Mouse (Mus musculus): ENCODE measurements around the gene Wnk2. TPM values are rescaled to one million over a fixed set of nuclear protein-coding genes. Genes with fewer than 3 reads are reported as not detected.

The Wnk2 gene
- total RNA-seq (2021): 10 to 100 TPM; 66.7 to 79.4 TPM
- 28.7 and 30.9 TPM in 2 replicates for polyA plus RNA-seq (2012; rRNA removed)
- long read RNA-seq, full-length matches to known transcripts: 1 of 29 reads
- long read RNA-seq, partial matches to known transcripts: 20 of 29 reads
- long read RNA-seq, other reads (novel, unspliced or antisense): 8 of 29 reads

DNA sequence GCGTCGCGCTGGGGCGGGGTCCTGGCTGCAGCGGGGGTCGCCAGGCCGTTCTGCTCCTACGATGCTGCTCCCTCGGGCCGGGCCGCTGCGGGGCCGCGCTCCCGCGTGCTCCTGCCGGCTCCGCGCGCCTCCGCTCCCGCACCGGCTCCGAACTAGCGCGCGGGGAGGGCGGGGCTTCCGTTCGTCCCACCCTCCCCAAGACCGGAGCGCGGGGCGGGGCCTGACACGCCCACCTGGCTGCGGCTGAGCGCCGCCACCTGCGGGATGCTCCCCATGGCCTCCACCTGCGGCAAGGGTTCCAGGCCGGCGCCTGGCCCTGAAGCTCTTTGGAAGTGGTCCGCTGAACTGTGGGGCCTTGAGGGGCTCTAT lies at the start of gene Wnk2:
Gene Wnk2, minus strand, starts transcription at position 157 of the 369 bp plus-strand sequence.
- H3K4me1 ChIP-seq (ENCODE audit: control insufficient read depth, insufficient read depth, low read length): no peaks in the 10 kb centered on the region; the same call in 1 of the 2 replicates
- H3K9ac ChIP-seq (ENCODE audit: low read depth, low read length): peak within 1 kb of the TSS; percentile 88
- H3K79me2 ChIP-seq (replicated peaks; ENCODE audit: control insufficient read depth, insufficient read depth, low read length): no peaks in the 10 kb centered on the region
- intact Hi-C loops (cut with DNase I): loop anchor here (2.0 kb wide), 1 partner anchor 17 kb away; no protein-coding TSS in a partner anchor
- peaks cover 7% of the 10 kb centered on the region for H3K27me3 ChIP-seq (ENCODE audit: control insufficient read depth, insufficient read depth, low read length)
- H3K4me3 ChIP-seq: peak within 1 kb of the TSS; percentile 67
- peak; percentile 81 for DNase-seq
- no peaks in the 10 kb centered on the region for H3K36me3 ChIP-seq (ENCODE audit: control insufficient read depth, insufficient read depth, low read length)
- under 1% methylated on average over 42 of the region's 43 CpGs for WGBS
- peak within 1 kb of the TSS; percentile 78 for H3K27ac ChIP-seq
- TF ChIP-seq CTCF (IDR thresholded peaks at IDR 0.05): peak; percentile 11; the same call in 1 of the 2 replicates
- no peak for TF ChIP-seq POLR2A (IDR thresholded peaks at IDR 0.05; ENCODE audit: insufficient read depth, low read depth, low read length)
- no peak for TF ChIP-seq EP300 (IDR thresholded peaks at IDR 0.05; ENCODE audit: insufficient read depth, low read depth, low read length)

DNA sequence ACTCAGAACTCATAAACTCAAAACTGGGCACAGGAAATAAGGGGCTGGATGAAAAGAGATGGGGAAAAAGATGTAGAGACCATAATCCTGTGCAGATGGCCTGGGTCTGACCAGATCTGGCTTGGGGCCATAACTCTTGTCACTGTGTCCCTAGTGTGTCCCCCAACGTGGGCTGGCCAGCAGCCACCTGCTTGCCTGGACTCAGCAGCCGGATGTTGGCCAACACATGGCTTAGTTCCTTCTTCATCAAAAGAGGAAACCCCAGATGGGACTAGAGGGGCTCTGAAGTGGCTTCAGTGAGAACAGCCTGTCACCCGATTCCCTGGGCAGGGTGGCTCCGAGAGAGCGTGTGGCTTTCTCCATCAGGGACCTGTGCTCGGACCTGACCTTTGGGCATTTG lies 49.0 kb upstream of the Wnk2 start:
- H3K27me3 ChIP-seq (ENCODE audit: control insufficient read depth, insufficient read depth, low read length): no peaks in the 10 kb centered on the region
- H3K79me2 ChIP-seq (replicated peaks; ENCODE audit: control insufficient read depth, insufficient read depth, low read length): no peaks in the 10 kb centered on the region
- WGBS: 52% methylated on average over 6 of the region's 6 CpGs
- intact Hi-C loops (cut with DNase I): no loop called here
- no peak overlapping the region for H3K4me3 ChIP-seq
- H3K27ac ChIP-seq: no peak overlapping the region
- no peak overlapping the region for H3K9ac ChIP-seq (ENCODE audit: low read depth, low read length)
- peaks cover 2% of the 10 kb centered on the region; the same call in 1 of the 2 replicates for H3K36me3 ChIP-seq (ENCODE audit: control insufficient read depth, insufficient read depth, low read length)
- H3K4me1 ChIP-seq (ENCODE audit: control insufficient read depth, insufficient read depth, low read length): peaks cover 6% of the 10 kb centered on the region
- peak; percentile 52 to 75 for DNase-seq
- TF ChIP-seq EP300 (IDR thresholded peaks at IDR 0.05; ENCODE audit: insufficient read depth, low read depth, low read length) (0 out of 2 replicates have a peak, but pooled peaks have one; percentile 23), CTCF (IDR thresholded peaks at IDR 0.05) (no peak), POLR2A (IDR thresholded peaks at IDR 0.05; ENCODE audit: insufficient read depth, low read depth, low read length) (no peak)

DNA sequence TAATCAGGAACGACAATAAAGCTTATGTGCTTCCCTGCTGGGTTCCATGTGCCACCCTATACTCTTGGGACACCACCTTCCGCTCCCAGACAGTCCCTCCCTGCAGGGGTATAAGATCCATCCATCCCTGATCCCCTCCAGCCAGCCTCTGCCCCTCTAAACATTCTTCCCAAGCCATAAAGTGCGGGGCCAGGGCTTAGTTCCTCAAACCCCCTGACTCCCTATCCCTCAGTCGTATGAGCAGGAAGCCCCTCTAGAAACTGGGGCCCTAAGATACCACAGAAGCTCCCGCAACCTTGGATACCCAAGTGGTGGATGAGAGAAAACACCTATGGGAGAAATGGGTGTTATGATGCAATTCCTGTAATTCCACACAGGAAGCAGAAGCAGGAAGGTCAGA lies 48.4 kb upstream of the Wnk2 start:
- Histone ChIP-seq H3K27me3 (ENCODE audit: control insufficient read depth, insufficient read depth, low read length) (no peaks in the 10 kb centered on the region), H3K27ac (no peak overlapping the region; the same call in 1 of the 2 replicates), H3K36me3 (ENCODE audit: control insufficient read depth, insufficient read depth, low read length) (peaks cover 2% of the 10 kb centered on the region; the same call in 1 of the 2 replicates), H3K9ac (ENCODE audit: low read depth, low read length) (no peak overlapping the region), H3K79me2 (replicated peaks; ENCODE audit: control insufficient read depth, insufficient read depth, low read length) (no peaks in the 10 kb centered on the region), H3K4me3 (no peak overlapping the region), H3K4me1 (ENCODE audit: control insufficient read depth, insufficient read depth, low read length) (peaks cover 8% of the 10 kb centered on the region)
- intact Hi-C loops (cut with DNase I): no loop called here
- no peak for DNase-seq
- TF ChIP-seq EP300 (IDR thresholded peaks at IDR 0.05; ENCODE audit: insufficient read depth, low read depth, low read length) (no peak), CTCF (IDR thresholded peaks at IDR 0.05) (no peak), POLR2A (IDR thresholded peaks at IDR 0.05; ENCODE audit: insufficient read depth, low read depth, low read length) (no peak)
- WGBS: 81% methylated on average over 5 of the region's 5 CpGs

DNA sequence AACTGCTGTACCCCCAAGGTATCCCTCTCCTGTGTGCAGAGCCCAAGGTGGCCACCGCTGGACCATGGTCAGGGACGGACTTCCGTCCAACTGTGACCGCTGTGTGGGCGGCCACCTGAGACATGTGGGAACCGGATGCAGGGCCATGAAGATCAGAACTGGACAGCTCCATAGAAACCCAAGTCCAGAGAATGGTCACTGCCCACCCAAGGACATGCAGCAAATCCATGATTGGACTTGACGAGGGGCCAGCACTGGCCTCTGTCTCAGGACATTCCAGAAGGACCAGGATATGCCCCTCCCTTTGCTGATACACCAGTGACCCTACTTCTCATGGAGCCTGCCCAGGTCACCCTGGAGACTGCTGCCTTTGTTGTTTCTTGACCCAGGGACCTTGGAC lies 47.8 kb upstream of the Wnk2 start:
- TF ChIP-seq EP300 (IDR thresholded peaks at IDR 0.05; ENCODE audit: insufficient read depth, low read depth, low read length) (no peak), CTCF (IDR thresholded peaks at IDR 0.05) (no peak), POLR2A (IDR thresholded peaks at IDR 0.05; ENCODE audit: insufficient read depth, low read depth, low read length) (no peak)
- peaks cover 7% of the 10 kb centered on the region for H3K4me1 ChIP-seq (ENCODE audit: control insufficient read depth, insufficient read depth, low read length)
- no peaks in the 10 kb centered on the region for H3K27me3 ChIP-seq (ENCODE audit: control insufficient read depth, insufficient read depth, low read length)
- peaks cover 2% of the 10 kb centered on the region; the same call in 1 of the 2 replicates for H3K36me3 ChIP-seq (ENCODE audit: control insufficient read depth, insufficient read depth, low read length)
- no peak overlapping the region for H3K9ac ChIP-seq (ENCODE audit: low read depth, low read length)
- H3K4me3 ChIP-seq: no peak overlapping the region
- WGBS: 45% methylated on average over 7 of the region's 7 CpGs
- no peaks in the 10 kb centered on the region for H3K79me2 ChIP-seq (replicated peaks; ENCODE audit: control insufficient read depth, insufficient read depth, low read length)
- no peak for DNase-seq
- H3K27ac ChIP-seq: no peak overlapping the region; the same call in 1 of the 2 replicates
- intact Hi-C loops (cut with DNase I): no loop called here

DNA sequence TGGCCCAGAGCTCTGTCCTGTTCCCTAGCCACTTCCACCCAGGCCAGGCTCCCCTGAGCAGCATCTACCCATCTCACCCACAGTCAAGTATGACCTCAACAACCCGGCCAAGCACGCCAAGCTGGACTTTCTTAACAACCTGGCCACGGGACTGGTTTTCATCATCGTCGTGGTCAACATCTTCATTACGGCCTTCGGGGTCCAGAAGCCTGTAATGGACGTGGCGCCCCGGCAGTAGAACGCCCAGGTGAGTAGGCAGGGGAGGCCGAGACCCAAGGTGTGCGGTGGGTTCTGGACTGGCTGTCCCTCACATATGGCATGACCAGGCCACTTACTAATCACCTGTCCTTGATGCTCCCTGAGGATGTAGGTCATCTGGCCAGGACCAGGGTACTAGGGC lies 47.0 kb upstream of the Wnk2 start:
- WGBS: 96% methylated on average over 13 of the region's 13 CpGs
- no peak for DNase-seq
- Histone ChIP-seq H3K27me3 (ENCODE audit: control insufficient read depth, insufficient read depth, low read length) (no peaks in the 10 kb centered on the region), H3K4me3 (no peak overlapping the region), H3K27ac (no peak overlapping the region), H3K4me1 (ENCODE audit: control insufficient read depth, insufficient read depth, low read length) (peaks cover 12% of the 10 kb centered on the region), H3K36me3 (ENCODE audit: control insufficient read depth, insufficient read depth, low read length) (peaks cover 2% of the 10 kb centered on the region; the same call in 1 of the 2 replicates), H3K79me2 (replicated peaks; ENCODE audit: control insufficient read depth, insufficient read depth, low read length) (no peaks in the 10 kb centered on the region), H3K9ac (ENCODE audit: low read depth, low read length) (no peak overlapping the region)
- TF ChIP-seq CTCF (IDR thresholded peaks at IDR 0.05): no peak
- no peak for TF ChIP-seq EP300 (IDR thresholded peaks at IDR 0.05; ENCODE audit: insufficient read depth, low read depth, low read length)
- no peak for TF ChIP-seq POLR2A (IDR thresholded peaks at IDR 0.05; ENCODE audit: insufficient read depth, low read depth, low read length)
- intact Hi-C loops (cut with DNase I): no loop called here

DNA sequence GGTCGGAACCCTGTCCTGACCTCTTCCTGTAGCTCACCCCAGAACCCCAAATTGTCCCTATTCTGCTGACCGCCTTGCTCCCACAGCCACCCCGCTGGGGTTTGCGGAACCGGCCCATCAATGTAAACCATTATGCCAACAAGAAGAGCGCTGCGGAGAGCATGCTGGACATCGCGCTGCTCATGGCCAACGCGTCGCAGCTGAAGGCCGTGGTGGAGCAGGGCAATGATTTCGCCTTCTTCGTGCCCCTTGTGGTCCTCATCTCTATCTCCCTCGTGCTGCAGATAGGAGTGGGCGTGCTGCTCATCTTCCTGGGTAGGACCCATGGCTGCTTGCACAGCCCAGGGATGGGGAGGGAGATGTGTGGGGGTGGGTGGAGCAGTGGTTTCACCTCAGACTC lies 45.8 kb upstream of the Wnk2 start:
- Histone ChIP-seq H3K27me3 (ENCODE audit: control insufficient read depth, insufficient read depth, low read length) (no peaks in the 10 kb centered on the region), H3K36me3 (ENCODE audit: control insufficient read depth, insufficient read depth, low read length) (peaks cover 2% of the 10 kb centered on the region; the same call in 1 of the 2 replicates), H3K4me3 (no peak overlapping the region), H3K79me2 (replicated peaks; ENCODE audit: control insufficient read depth, insufficient read depth, low read length) (no peaks in the 10 kb centered on the region), H3K9ac (ENCODE audit: low read depth, low read length) (no peak overlapping the region), H3K4me1 (ENCODE audit: control insufficient read depth, insufficient read depth, low read length) (peaks cover 21% of the 10 kb centered on the region), H3K27ac (no peak overlapping the region)
- TF ChIP-seq CTCF (IDR thresholded peaks at IDR 0.05) (no peak), POLR2A (IDR thresholded peaks at IDR 0.05; ENCODE audit: insufficient read depth, low read depth, low read length) (no peak), EP300 (IDR thresholded peaks at IDR 0.05; ENCODE audit: insufficient read depth, low read depth, low read length) (no peak)
- DNase-seq: no peak
- intact Hi-C loops (cut with DNase I): no loop called here
- 95% methylated on average over 17 of the region's 17 CpGs for WGBS
